Mouse (Mus musculus) heart, postnatal 0 days (tissue): Measurements from ENCODE around the gene Ccnl1.

Experiments
- CTCF ChIP-seq: IDR thresholded peaks from 2 replicates; pipeline ENCODE4 v1.5.1; 2016; ENCODE audit warnings: antibody characterized with exemption, control low read depth, low read depth
- EP300 ChIP-seq: IDR thresholded peaks from 2 replicates; pipeline ENCODE4 v1.6.1; 2016; ENCODE audit warnings: antibody characterized with exemption, low read depth

GRCm38 (mm10) chr3:65988711-65989495 lies 30.9 kb upstream of the Ccnl1 start:
- no peak for TF ChIP-seq CTCF
- no peak for TF ChIP-seq EP300
